Comparison of ENCODE assay signal across 9 mouse cellular contexts in genomic region chr6:37254144-37254543, GRCm38 (mm10). TPM values are rescaled to one million over a fixed set of nuclear protein-coding genes. Genes with fewer than 3 reads are reported as not detected.
DNase-seq lines count a peak whose midpoint lies in the region; ATAC-seq and TF ChIP-seq lines count a peak whose summit lies in the region.
"Had no signal": no experiment of that assay in that cellular context is flagged by ENCODE, and none has a peak within 500 bp of the region (broad histone marks: within the 10 kb centered on the region; RNA-seq: fewer than 3 reads in every experiment).

No protein-coding gene starts in this region.

- no peaks in the 10 kb centered on the region for H3K4me1 ChIP-seq in forebrain, postnatal 0 days (ENCODE audit: insufficient read depth)
- H3K4me1 ChIP-seq in forebrain, embryonic 12.5 days, result no peaks in the 10 kb centered on the region
- H3K4me1 ChIP-seq in embryonic fibroblast, embryonic 13.5 days (ENCODE audit: control insufficient read depth, insufficient read depth, low read length), result no peaks in the 10 kb centered on the region

- H3K4me2 ChIP-seq in forebrain, postnatal 0 days (ENCODE audit: low read depth), result no peak overlapping the region
- no peak overlapping the region for H3K4me2 ChIP-seq in forebrain, embryonic 12.5 days

- ATAC-seq in forebrain, postnatal 0 days, result peak; percentile 40; the same call in 1 of the 2 replicates
- no peak for ATAC-seq in forebrain, embryonic 12.5 days (ENCODE audit: low FRiP score)

- no peak for TF ChIP-seq CTCF in forebrain, postnatal 0 days (IDR thresholded peaks at IDR 0.05; ENCODE audit: low read depth)
- TF ChIP-seq CTCF in embryonic fibroblast, embryonic 13.5 days (IDR thresholded peaks at IDR 0.05; ENCODE audit: borderline replicate concordance, insufficient read depth, low read length), result peak; percentile 39; the same call in 1 of the 2 replicates

- TF ChIP-seq POLR2A in embryonic fibroblast, embryonic 13.5 days (IDR thresholded peaks at IDR 0.05; ENCODE audit: low read depth, low read length), result no peak

- H3K9ac ChIP-seq in forebrain, postnatal 0 days, result no peak overlapping the region
- no peak overlapping the region for H3K9ac ChIP-seq in forebrain, embryonic 12.5 days

- WGBS in forebrain, postnatal 0 days, result 40% methylated on average over 8 of the region's 8 CpGs
- WGBS in forebrain, embryonic 12.5 days, result 58% methylated on average over 8 of the region's 8 CpGs

- DNase-seq in forebrain, postnatal 0 days, result no peak
- DNase-seq in 3T3-L1 (ENCODE audit: low read depth, low spot score), result peak; percentile 23
- peak; percentile 64 for DNase-seq in kidney, postnatal 14 days
- DNase-seq in urinary bladder, adult 18-20 months (ENCODE audit: low spot score in 2 of 2), result no peak
- DNase-seq in testis, postnatal 14 days (ENCODE audit: low spot score), result no peak
- no peak for DNase-seq in adrenal gland, postnatal 36 days
- DNase-seq: adrenal gland, postnatal 14 days had no signal

- H3K9me3 ChIP-seq in forebrain, postnatal 0 days (ENCODE audit: low read length), result no peaks in the 10 kb centered on the region
- no peaks in the 10 kb centered on the region for H3K9me3 ChIP-seq in forebrain, embryonic 12.5 days

- no peak overlapping the region for H3K4me3 ChIP-seq in forebrain, postnatal 0 days (ENCODE audit: low read depth, low read length)
- H3K4me3 ChIP-seq in forebrain, embryonic 12.5 days (replicated peaks), result no peak overlapping the region
- H3K4me3 ChIP-seq in embryonic fibroblast, embryonic 13.5 days (ENCODE audit: insufficient read depth, low read length), result no peak overlapping the region

- no peak overlapping the region for H3K27ac ChIP-seq in forebrain, postnatal 0 days (ENCODE audit: low read depth, low read length)
- H3K27ac ChIP-seq in forebrain, embryonic 12.5 days, result no peak overlapping the region
- no peak overlapping the region for H3K27ac ChIP-seq in embryonic fibroblast, embryonic 13.5 days (ENCODE audit: insufficient read depth, low read length)

- no peaks in the 10 kb centered on the region for H3K27me3 ChIP-seq in forebrain, postnatal 0 days (ENCODE audit: insufficient read depth, low read length)
- H3K27me3 ChIP-seq in forebrain, embryonic 12.5 days, result no peaks in the 10 kb centered on the region

- no peaks in the 10 kb centered on the region for H3K36me3 ChIP-seq in forebrain, postnatal 0 days (ENCODE audit: insufficient read depth)
- H3K36me3 ChIP-seq in forebrain, embryonic 12.5 days (replicated peaks), result no peaks in the 10 kb centered on the region

RNA-seq across cellular contexts. Expression of gene Dgki, which starts 45.8 kb away (rescaled TPM):
- 30.2 and 34.0 TPM in 2 replicates for total RNA-seq in forebrain, postnatal 0 days (2014; rRNA removed)
- polyA plus RNA-seq in forebrain, postnatal 0 days (2015; fragmentation: Nextera tagmentation; extraction: Ambion mirVana), result 3.3 and 5.5 TPM in 2 replicates
- 4.0 and 4.1 TPM in 2 replicates for polyA plus RNA-seq in forebrain, embryonic 12.5 days (2016; fragmentation: Nextera tagmentation; extraction: Ambion mirVana)
- polyA plus RNA-seq in embryonic fibroblast, embryonic 13.5 days (2011; ENCODE audit: insufficient read length, low read depth, missing spikeins), result 0.25 and 0.33 TPM in 2 replicates
- total RNA-seq in adrenal gland, postnatal 36 days (2021), result 1 to 10 TPM; 1.4 to 2.6 TPM

Comparison
In these comparisons a context has a peak if more than half of its experiments do, and no peak if none do; other contexts are left out.
1. DNase-seq: peak in 3T3-L1 (single experiment) and kidney, postnatal 14 days (single experiment); none in forebrain, postnatal 0 days (single experiment), urinary bladder, adult 18-20 months (0 of 2), testis, postnatal 14 days (single experiment) and adrenal gland, postnatal 36 days (0 of 2).